Mouse (Mus musculus) midbrain, embryonic 12.5 days (tissue): Measurements from ENCODE around the gene Dlgap1. TPM values are rescaled to one million over a fixed set of nuclear protein-coding genes. Genes with fewer than 3 reads are reported as not detected.

ENCODE experiments used
- ATAC-seq: fragments of 200-750 bp; cut with Nextera tagmentation; 2 replicates; pipeline ENCODE4 v1.8.0; 2017; ENCODE audit warnings: low read depth, moderate TSS enrichment, moderate library complexity; ENCODE audit not compliant: low FRiP score
- H3K27ac ChIP-seq: fragments of 300-500 bp; sonication (generic); replicated peaks from 2 replicates; pipeline ENCODE4 v1.5.1; 2016; ENCODE audit warnings: mild to moderate bottlenecking
- H3K27me3 ChIP-seq: fragments of 300-500 bp; sonication (generic); 2 replicates; pipeline ENCODE4 v1.6.1; 2016; ENCODE audit warnings: mild to moderate bottlenecking
- H3K36me3 ChIP-seq: fragments of 300-500 bp; sonication (generic); 2 replicates; pipeline ENCODE4 v1.6.1; 2016
- H3K4me1 ChIP-seq: fragments of 300-500 bp; sonication (generic); 2 replicates; pipeline ENCODE4 v1.6.1; 2016
- H3K4me2 ChIP-seq: fragments of 300-500 bp; sonication (generic); replicated peaks from 2 replicates; pipeline ENCODE4 v1.6.1; 2016; ENCODE audit warnings: mild to moderate bottlenecking, moderate library complexity
- H3K4me3 ChIP-seq: fragments of 300-500 bp; sonication (generic); 2 replicates; pipeline ENCODE4 v1.5.1; 2016; ENCODE audit warnings: mild to moderate bottlenecking
- H3K9ac ChIP-seq: fragments of 300-500 bp; sonication (generic); replicated peaks from 2 replicates; pipeline ENCODE4 v1.6.1; 2016; ENCODE audit warnings: mild to moderate bottlenecking, moderate library complexity
- H3K9me3 ChIP-seq: fragments of 300-500 bp; sonication (generic); 2 replicates; pipeline ENCODE4 v1.6.1; 2016; ENCODE audit warnings: mild to moderate bottlenecking
- WGBS: fragments of 180-500 bp; shearing (Covaris S2); methylation state at CpG from one replicate; pipeline ENCODE4 v1.1.7; 2016; 5-methylcytosine and 5-hydroxymethylcytosine counted together
- polyA plus RNA-seq: library from polyadenylated mRNA; unstranded; fragments of >200 nt; fragmentation: Nextera tagmentation; extraction: Ambion mirVana; gene quantifications from 2 replicates; pipeline ENCODE4 v1.2.1, GENCODE M21; 2016

Dlgap1 gene
- polyA plus RNA-seq, 1 experiment from 2014 or later = 4.8 TPM

GRCm38 (mm10) chr17:70762634-70763033 is 793.8 kb downstream of the Dlgap1 start:
- no peak overlapping the region for H3K4me3 ChIP-seq
- ATAC-seq = no peak
- 90% methylated on average over 10 of the region's 10 CpGs for WGBS
- H3K4me2 ChIP-seq = no peak overlapping the region
- H3K4me1 ChIP-seq = no peaks in the 10 kb centered on the region
- no peaks in the 10 kb centered on the region for H3K9me3 ChIP-seq
- no peaks in the 10 kb centered on the region for H3K36me3 ChIP-seq
- H3K27ac ChIP-seq = no peak overlapping the region
- no peaks in the 10 kb centered on the region for H3K27me3 ChIP-seq
- H3K9ac ChIP-seq = no peak overlapping the region

- 96% methylated on average over 9 of the region's 9 CpGs for WGBS
- Histone ChIP-seq H3K9ac (no peak overlapping the region), H3K4me2 (no peak overlapping the region), H3K27ac (no peak overlapping the region), H3K27me3 (peaks cover under 1% of the 10 kb centered on the region; the same call in 1 of the 2 replicates), H3K4me1 (no peaks in the 10 kb centered on the region), H3K4me3 (no peak overlapping the region), H3K9me3 (no peaks in the 10 kb centered on the region), H3K36me3 (no peaks in the 10 kb centered on the region)
- no peak for ATAC-seq
These were observed 796.5 kb downstream of the Dlgap1 start for GRCm38 (mm10) chr17:70765337-70765736.

- WGBS = 91% methylated on average over 18 of the region's 18 CpGs
- Histone ChIP-seq H3K4me2 (no peak overlapping the region), H3K27ac (no peak overlapping the region), H3K4me3 (no peak overlapping the region), H3K27me3 (peaks cover 3% of the 10 kb centered on the region; the same call in 1 of the 2 replicates), H3K36me3 (no peaks in the 10 kb centered on the region), H3K9me3 (no peaks in the 10 kb centered on the region), H3K4me1 (no peaks in the 10 kb centered on the region), H3K9ac (no peak overlapping the region)
- ATAC-seq = no peak
These were observed 797.1 kb downstream of the Dlgap1 start for GRCm38 (mm10) chr17:70765976-70766375.

GRCm38 (mm10) chr17:70772120-70772899 is 803.4 kb downstream of the Dlgap1 start:
- no peaks in the 10 kb centered on the region for H3K9me3 ChIP-seq
- no peak overlapping the region for H3K27ac ChIP-seq
- H3K4me3 ChIP-seq = no peak overlapping the region
- H3K36me3 ChIP-seq = no peaks in the 10 kb centered on the region
- H3K27me3 ChIP-seq = peaks cover 3% of the 10 kb centered on the region; the same call in 1 of the 2 replicates
- no peak overlapping the region for H3K9ac ChIP-seq
- no peak for ATAC-seq
- WGBS = 4% methylated on average over 10 of the region's 10 CpGs
- H3K4me1 ChIP-seq = peaks cover 14% of the 10 kb centered on the region; the same call in 1 of the 2 replicates
- H3K4me2 ChIP-seq = no peak overlapping the region

GRCm38 (mm10) chr17:70779770-70780169 is 810.9 kb downstream of the Dlgap1 start:
- no peaks in the 10 kb centered on the region for H3K36me3 ChIP-seq
- ATAC-seq = no peak
- H3K9ac ChIP-seq = no peak overlapping the region
- H3K27ac ChIP-seq = no peak overlapping the region
- H3K4me1 ChIP-seq = peaks cover 15% of the 10 kb centered on the region
- H3K4me2 ChIP-seq = no peak overlapping the region
- H3K4me3 ChIP-seq = no peak overlapping the region
- H3K9me3 ChIP-seq = no peaks in the 10 kb centered on the region
- WGBS = 13% methylated on average over 7 of the region's 7 CpGs
- no peaks in the 10 kb centered on the region for H3K27me3 ChIP-seq

- Histone ChIP-seq H3K4me2 (peak overlapping the region; percentile 15; the same call in 1 of the 2 replicates), H3K9ac (no peak overlapping the region), H3K36me3 (no peaks in the 10 kb centered on the region), H3K9me3 (no peaks in the 10 kb centered on the region), H3K4me3 (no peak overlapping the region), H3K27ac (peak overlapping the region; percentile 78), H3K27me3 (no peaks in the 10 kb centered on the region), H3K4me1 (peaks cover 15% of the 10 kb centered on the region)
- WGBS = 18% methylated on average over 18 of the region's 18 CpGs
- ATAC-seq = peak; percentile 92
These were observed 812.1 kb downstream of the Dlgap1 start for GRCm38 (mm10) chr17:70780726-70781689.

- Histone ChIP-seq H3K27me3 (no peaks in the 10 kb centered on the region), H3K4me3 (no peak overlapping the region), H3K9ac (no peak overlapping the region), H3K4me1 (peaks cover 15% of the 10 kb centered on the region), H3K36me3 (no peaks in the 10 kb centered on the region), H3K27ac (no peak overlapping the region), H3K9me3 (no peaks in the 10 kb centered on the region), H3K4me2 (no peak overlapping the region)
- 94% methylated on average over 3 of the region's 3 CpGs for WGBS
- ATAC-seq = no peak
These were observed 814.4 kb downstream of the Dlgap1 start for GRCm38 (mm10) chr17:70783273-70783672.

- WGBS = 92% methylated on average over 2 of the region's 2 CpGs
- no peak for ATAC-seq
- no peaks in the 10 kb centered on the region for H3K9me3 ChIP-seq
These were observed 818.5 kb downstream of the Dlgap1 start for GRCm38 (mm10) chr17:70787366-70787765.

GRCm38 (mm10) chr17:70790801-70791200 is 821.9 kb downstream of the Dlgap1 start:
- Histone ChIP-seq H3K4me2 (no peak overlapping the region), H3K9me3 (no peaks in the 10 kb centered on the region), H3K27me3 (no peaks in the 10 kb centered on the region), H3K9ac (no peak overlapping the region), H3K36me3 (no peaks in the 10 kb centered on the region), H3K4me3 (no peak overlapping the region), H3K27ac (no peak overlapping the region), H3K4me1 (peaks cover 10% of the 10 kb centered on the region)
- no peak for ATAC-seq
- 96% methylated on average over 4 of the region's 4 CpGs for WGBS

More at GRCm38 (mm10) chr17:70787366-70787765, 818.5 kb downstream of the Dlgap1 start:
- no peak overlapping the region for H3K4me3 ChIP-seq
- H3K4me2 ChIP-seq = no peak overlapping the region
- no peak overlapping the region for H3K27ac ChIP-seq
- H3K36me3 ChIP-seq = no peaks in the 10 kb centered on the region
- H3K4me1 ChIP-seq = no peaks in the 10 kb centered on the region
- no peaks in the 10 kb centered on the region for H3K27me3 ChIP-seq
- H3K9ac ChIP-seq = no peak overlapping the region

- Histone ChIP-seq H3K4me3 (no peak overlapping the region), H3K4me1 (peaks cover 10% of the 10 kb centered on the region), H3K9me3 (no peaks in the 10 kb centered on the region), H3K27me3 (no peaks in the 10 kb centered on the region), H3K4me2 (no peak overlapping the region), H3K9ac (no peak overlapping the region), H3K36me3 (no peaks in the 10 kb centered on the region), H3K27ac (no peak overlapping the region)
- WGBS = 77% methylated on average over 9 of the region's 9 CpGs
- no peak for ATAC-seq
These were observed 822.9 kb downstream of the Dlgap1 start for GRCm38 (mm10) chr17:70791596-70792275.

- Histone ChIP-seq H3K27ac (peak overlapping the region; percentile 76), H3K36me3 (no peaks in the 10 kb centered on the region), H3K9ac (no peak overlapping the region), H3K4me3 (no peak overlapping the region), H3K9me3 (no peaks in the 10 kb centered on the region), H3K4me1 (peaks cover 10% of the 10 kb centered on the region), H3K27me3 (no peaks in the 10 kb centered on the region), H3K4me2 (peak overlapping the region; percentile 23)
- peak; percentile 78 for ATAC-seq
- 4% methylated on average over 7 of the region's 7 CpGs for WGBS
These were observed 825.4 kb downstream of the Dlgap1 start for GRCm38 (mm10) chr17:70794291-70794690.
